Mouse (Mus musculus): ENCODE results near the gene Heatr1. TPM values are rescaled to one million over a fixed set of nuclear protein-coding genes. Genes with fewer than 3 reads are reported as not detected.
"Not testable (repeated sequence)": the region's sequence is repeated elsewhere in the genome, so short reads cannot be mapped to it uniquely, and the experiment has no call there.

The Heatr1 gene
- polyA plus RNA-seq, 1 experiment from 2014 or later, result 15.1 TPM

DNA sequence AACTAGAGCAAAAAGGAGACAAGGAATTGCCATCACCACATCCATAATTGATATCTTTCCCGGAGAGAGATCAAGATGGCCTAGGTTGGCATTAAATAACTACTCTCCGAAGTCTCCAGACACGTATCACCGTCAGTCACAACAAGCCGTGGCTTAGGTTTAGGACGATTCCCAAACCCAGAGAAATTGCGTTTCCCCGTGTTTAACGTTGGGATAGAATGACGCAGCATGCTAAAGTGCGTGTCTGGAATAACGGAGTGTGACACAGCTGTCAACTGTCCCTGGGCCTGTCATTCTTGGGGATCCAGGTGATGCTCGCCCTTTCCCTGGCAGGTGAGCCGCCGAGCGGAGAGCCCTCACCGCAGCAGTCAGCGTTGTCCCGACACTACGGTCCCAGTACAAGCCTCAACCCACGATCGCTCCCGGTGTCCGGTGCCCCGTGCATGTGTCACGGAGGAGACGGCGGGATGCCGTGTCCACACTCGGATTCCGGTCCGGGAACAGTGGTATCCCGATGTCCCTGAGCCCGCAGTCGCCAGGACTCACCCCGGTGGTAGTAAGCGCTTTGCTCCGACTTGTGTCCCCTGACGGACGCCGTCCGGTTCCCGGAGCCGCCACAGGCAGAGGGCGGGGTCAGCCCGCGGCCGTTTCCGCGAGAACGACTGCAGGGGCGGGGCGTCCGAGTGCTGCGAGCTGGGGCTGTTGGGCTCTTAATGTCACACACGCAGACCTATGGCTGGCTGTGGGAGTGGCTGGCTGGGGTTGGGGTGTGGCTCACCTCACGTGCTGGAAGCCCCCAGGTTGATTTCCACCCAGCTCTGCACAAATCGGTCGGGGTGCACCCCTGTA is 66.3 kb downstream of the Heatr1 start:
- peak; percentile 93 for ATAC-seq (replicated peaks; ENCODE audit: insufficient number of reproducible peaks, low FRiP score, low TSS enrichment)
- Histone ChIP-seq H3K27ac (ENCODE audit: low read depth, low read length) (peak overlapping the region; percentile 73), H3K4me1 (ENCODE audit: control insufficient read depth, insufficient read depth, low read length) (0 out of 2 replicates have a peak, but pooled peaks cover 2% of the 10 kb centered on the region)

DNA sequence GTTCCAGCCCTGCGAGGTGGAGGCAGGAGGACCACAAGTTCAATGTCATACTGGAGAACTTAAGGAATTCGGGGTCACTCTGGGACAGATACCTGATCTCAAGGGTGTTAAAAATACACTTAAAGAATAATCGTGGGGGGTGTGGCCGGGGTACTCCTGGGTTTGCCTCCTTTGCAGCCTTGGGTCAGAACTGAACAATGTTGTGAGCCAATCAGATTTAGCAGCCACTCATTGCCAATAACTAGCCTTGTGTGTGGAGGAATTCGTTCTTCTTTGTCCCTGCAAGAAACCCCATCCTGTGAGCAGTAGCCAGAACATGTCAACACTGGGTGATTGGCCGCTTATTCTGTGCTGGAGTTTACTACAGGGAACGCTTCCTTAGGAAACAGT is 66.9 kb downstream of the Heatr1 start:
- H3K27ac ChIP-seq (ENCODE audit: low read depth, low read length), result no peak overlapping the region

More for the DNA sequence above, 66.3 kb downstream of the Heatr1 start:
- Histone ChIP-seq H3K9ac (ENCODE audit: low read depth, low read length) (peak overlapping the region; percentile 84), H3K4me2 (peak overlapping the region; percentile 71), H3K4me3 (ENCODE audit: low read depth, low read length) (peak overlapping the region; percentile 85), H3K36me3 (ENCODE audit: control insufficient read depth, insufficient read depth, low read length) (no peaks in the 10 kb centered on the region), H3K9me3 (replicated peaks; ENCODE audit: control insufficient read depth, low read length) (no peaks in the 10 kb centered on the region), H3K27me3 (ENCODE audit: control insufficient read depth, insufficient read depth, low read length) (no peaks in the 10 kb centered on the region)
- WGBS (ENCODE audit: insufficient replicate concordance), result under 1% methylated on average over 59 of the region's 59 CpGs

DNA sequence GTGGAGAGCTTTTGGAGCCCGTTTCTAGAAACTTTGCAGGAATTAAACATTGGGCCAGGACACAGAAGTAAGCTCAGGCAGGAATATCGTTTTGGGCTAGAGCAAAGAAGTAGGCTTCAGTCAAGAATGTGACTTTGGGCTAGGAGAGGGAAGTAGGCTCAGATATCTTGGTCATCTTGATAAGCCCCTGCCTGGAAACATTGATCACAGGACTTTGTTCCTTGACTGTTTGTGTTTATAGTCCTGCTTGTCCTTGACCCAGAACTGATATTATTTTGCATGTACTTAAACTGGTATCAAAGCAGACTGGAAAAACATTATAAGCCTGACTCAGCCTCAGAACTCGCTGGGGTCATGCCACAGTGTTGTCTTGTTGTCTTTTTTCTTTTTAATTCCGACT is 67.8 kb downstream of the Heatr1 start:
- no peaks in the 10 kb centered on the region for H3K27me3 ChIP-seq (ENCODE audit: control insufficient read depth, insufficient read depth, low read length)
- no peaks in the 10 kb centered on the region for H3K36me3 ChIP-seq (ENCODE audit: control insufficient read depth, insufficient read depth, low read length)
- H3K4me2 ChIP-seq, result no peak overlapping the region
- H3K4me3 ChIP-seq (ENCODE audit: low read depth, low read length), result no peak overlapping the region
- H3K9me3 ChIP-seq (replicated peaks; ENCODE audit: control insufficient read depth, low read length), result no peaks in the 10 kb centered on the region
- no peak overlapping the region for H3K9ac ChIP-seq (ENCODE audit: low read depth, low read length)
- H3K27ac ChIP-seq (ENCODE audit: low read depth, low read length), result no peak overlapping the region
- WGBS (ENCODE audit: insufficient replicate concordance), result 71% methylated on average over 4 of the region's 4 CpGs
- H3K4me1 ChIP-seq (ENCODE audit: control insufficient read depth, insufficient read depth, low read length), result no peaks in the 10 kb centered on the region
- no peak for ATAC-seq (replicated peaks; ENCODE audit: insufficient number of reproducible peaks, low FRiP score, low TSS enrichment)

More for the DNA sequence above, 66.9 kb downstream of the Heatr1 start:
- no peaks in the 10 kb centered on the region for H3K4me1 ChIP-seq (ENCODE audit: control insufficient read depth, insufficient read depth, low read length)
- no peaks in the 10 kb centered on the region for H3K36me3 ChIP-seq (ENCODE audit: control insufficient read depth, insufficient read depth, low read length)
- ATAC-seq (replicated peaks; ENCODE audit: insufficient number of reproducible peaks, low FRiP score, low TSS enrichment), result 0 out of 2 replicates have a peak, but pooled peaks have one; percentile 2
- 2% methylated on average over 7 of the region's 7 CpGs for WGBS (ENCODE audit: insufficient replicate concordance)
- peak overlapping the region; percentile 84; the same call in 1 of the 2 replicates for H3K9ac ChIP-seq (ENCODE audit: low read depth, low read length)
- peak overlapping the region; percentile 85 for H3K4me3 ChIP-seq (ENCODE audit: low read depth, low read length)
- no peaks in the 10 kb centered on the region for H3K9me3 ChIP-seq (replicated peaks; ENCODE audit: control insufficient read depth, low read length)
- no peaks in the 10 kb centered on the region for H3K27me3 ChIP-seq (ENCODE audit: control insufficient read depth, insufficient read depth, low read length)
- peak overlapping the region; percentile 71 for H3K4me2 ChIP-seq

DNA sequence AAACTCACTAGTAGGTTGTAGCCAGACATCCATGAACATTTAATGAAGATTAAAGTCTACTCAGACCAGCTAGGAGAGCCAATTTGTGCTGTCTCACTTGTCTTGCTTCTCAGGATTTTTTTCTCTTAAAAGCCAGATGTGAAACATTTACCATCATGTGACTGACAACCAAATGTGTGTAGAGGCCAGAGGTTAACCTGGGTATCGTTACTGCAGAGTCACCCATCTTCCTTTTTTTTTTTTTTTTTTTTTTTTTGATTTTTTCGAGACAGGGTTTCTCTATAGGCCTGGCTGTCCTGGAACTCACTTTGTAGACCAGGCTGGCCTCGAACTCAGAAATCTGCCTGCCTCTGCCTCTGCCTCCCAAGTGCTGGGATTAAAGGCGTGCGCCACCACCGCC is 69.3 kb downstream of the Heatr1 start:
- H3K4me1 ChIP-seq (ENCODE audit: control insufficient read depth, insufficient read depth, low read length); H3K27ac ChIP-seq (ENCODE audit: low read depth, low read length); H3K9ac ChIP-seq (ENCODE audit: low read depth, low read length); H3K4me3 ChIP-seq (ENCODE audit: low read depth, low read length); H3K4me2 ChIP-seq; ATAC-seq (replicated peaks; ENCODE audit: insufficient number of reproducible peaks, low FRiP score, low TSS enrichment); H3K9me3 ChIP-seq (replicated peaks; ENCODE audit: control insufficient read depth, low read length); H3K27me3 ChIP-seq (ENCODE audit: control insufficient read depth, insufficient read depth, low read length); H3K36me3 ChIP-seq (ENCODE audit: control insufficient read depth, insufficient read depth, low read length): not testable (repeated sequence)
- 80% methylated on average over 6 of the region's 6 CpGs for WGBS (ENCODE audit: insufficient replicate concordance)

DNA sequence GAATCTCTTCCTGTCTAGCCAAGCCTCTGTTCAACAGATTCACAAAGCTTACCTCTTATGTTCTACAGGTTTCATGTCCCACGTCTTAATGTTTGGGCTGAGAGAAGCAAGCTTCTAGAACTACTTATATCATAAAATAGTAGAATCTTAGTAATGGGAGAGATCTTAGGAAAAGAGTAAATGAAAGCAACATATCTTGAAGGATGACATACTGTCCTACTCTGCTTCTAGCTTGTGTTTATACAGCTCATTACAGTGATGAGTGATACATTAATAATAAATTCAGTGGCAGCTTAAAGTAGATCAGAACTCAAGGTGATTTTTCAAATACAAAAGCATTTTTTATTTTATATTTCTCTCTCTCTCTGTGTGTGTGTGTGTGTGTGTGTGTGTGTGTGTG is 70.0 kb downstream of the Heatr1 start, which contains the start of gene Lgals8:
Lgals8 (minus strand) TSS at position 101 of the 400 bp plus-strand sequence.
- no peaks in the 10 kb centered on the region for H3K4me1 ChIP-seq (ENCODE audit: control insufficient read depth, insufficient read depth, low read length)
- no peaks in the 10 kb centered on the region for H3K9me3 ChIP-seq (replicated peaks; ENCODE audit: control insufficient read depth, low read length)
- no peaks in the 10 kb centered on the region for H3K27me3 ChIP-seq (ENCODE audit: control insufficient read depth, insufficient read depth, low read length)
- ATAC-seq (replicated peaks; ENCODE audit: insufficient number of reproducible peaks, low FRiP score, low TSS enrichment), result no peak
- 78% methylated on average over 1 of the region's 1 CpGs for WGBS (ENCODE audit: insufficient replicate concordance)
- H3K36me3 ChIP-seq (ENCODE audit: control insufficient read depth, insufficient read depth, low read length), result no peaks in the 10 kb centered on the region
- no peak within 1 kb of the TSS for H3K27ac ChIP-seq (ENCODE audit: low read depth, low read length)
- no peak within 1 kb of the TSS for H3K4me2 ChIP-seq
- no peak within 1 kb of the TSS for H3K9ac ChIP-seq (ENCODE audit: low read depth, low read length)
- H3K4me3 ChIP-seq (ENCODE audit: low read depth, low read length), result no peak within 1 kb of the TSS

DNA sequence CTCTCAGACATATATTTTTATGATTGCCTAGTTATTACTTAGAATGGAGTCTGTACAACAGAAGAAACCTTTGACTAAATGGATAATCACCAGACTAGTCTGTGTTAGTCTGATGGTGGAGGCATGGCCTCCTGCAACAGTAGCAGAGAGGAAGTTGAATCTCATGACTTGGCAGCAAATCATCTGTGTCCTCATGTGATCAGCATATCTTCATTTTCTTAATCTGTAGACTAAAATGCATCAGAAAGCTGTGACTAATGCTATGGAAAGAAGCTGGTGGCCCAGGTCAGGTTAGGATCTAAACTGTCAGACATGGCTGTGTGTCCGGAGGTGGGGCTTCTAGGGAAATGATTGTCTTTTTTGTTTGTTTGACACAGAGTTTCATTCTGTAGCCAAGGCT is 73.7 kb downstream of the Heatr1 start:
- no peak overlapping the region for H3K4me2 ChIP-seq
- no peaks in the 10 kb centered on the region for H3K36me3 ChIP-seq (ENCODE audit: control insufficient read depth, insufficient read depth, low read length)
- WGBS (ENCODE audit: insufficient replicate concordance), result 85% methylated on average over 1 of the region's 1 CpGs
- H3K9ac ChIP-seq (ENCODE audit: low read depth, low read length), result no peak overlapping the region
- H3K27me3 ChIP-seq (ENCODE audit: control insufficient read depth, insufficient read depth, low read length), result no peaks in the 10 kb centered on the region
- H3K9me3 ChIP-seq (replicated peaks; ENCODE audit: control insufficient read depth, low read length), result no peaks in the 10 kb centered on the region
- H3K27ac ChIP-seq (ENCODE audit: low read depth, low read length), result no peak overlapping the region
- no peak overlapping the region for H3K4me3 ChIP-seq (ENCODE audit: low read depth, low read length)
- no peak for ATAC-seq (replicated peaks; ENCODE audit: insufficient number of reproducible peaks, low FRiP score, low TSS enrichment)
- no peaks in the 10 kb centered on the region for H3K4me1 ChIP-seq (ENCODE audit: control insufficient read depth, insufficient read depth, low read length)

DNA sequence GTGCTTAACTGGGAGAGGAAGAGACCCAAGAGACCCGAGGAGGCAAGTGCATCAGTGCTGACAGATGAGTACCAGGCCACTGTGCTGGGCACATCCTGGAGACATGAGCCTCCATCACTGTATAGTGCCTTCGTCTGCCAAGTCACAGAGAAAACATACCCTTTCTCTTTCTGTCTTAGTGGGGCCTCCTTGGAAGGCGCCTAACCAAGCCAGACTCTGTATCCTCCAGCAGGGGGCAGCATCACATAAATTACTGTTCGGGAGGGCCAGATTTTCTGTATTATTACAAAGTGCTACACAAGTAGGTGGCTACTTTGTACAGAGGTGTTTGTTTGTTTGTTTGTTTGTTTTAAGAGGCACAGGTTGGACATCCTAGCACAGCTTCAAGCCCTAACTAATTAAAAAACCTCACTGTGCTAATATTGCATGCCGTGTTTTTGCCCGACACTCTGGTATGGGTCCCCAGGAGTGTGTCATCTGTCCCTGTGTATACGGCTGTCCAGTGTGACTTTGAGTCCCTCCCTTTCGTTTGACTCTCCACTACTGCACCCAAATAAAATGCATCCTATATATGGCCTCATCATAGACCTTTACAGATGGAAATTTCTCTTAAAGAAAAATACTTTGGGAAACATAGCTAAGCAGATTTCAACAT is 79.0 kb downstream of the Heatr1 start:
- Histone ChIP-seq H3K27me3 (ENCODE audit: control insufficient read depth, insufficient read depth, low read length) (no peaks in the 10 kb centered on the region), H3K9me3 (replicated peaks; ENCODE audit: control insufficient read depth, low read length) (no peaks in the 10 kb centered on the region), H3K9ac (ENCODE audit: low read depth, low read length) (no peak overlapping the region), H3K36me3 (ENCODE audit: control insufficient read depth, insufficient read depth, low read length) (no peaks in the 10 kb centered on the region), H3K4me3 (ENCODE audit: low read depth, low read length) (no peak overlapping the region), H3K4me1 (ENCODE audit: control insufficient read depth, insufficient read depth, low read length) (no peaks in the 10 kb centered on the region), H3K4me2 (no peak overlapping the region), H3K27ac (ENCODE audit: low read depth, low read length) (no peak overlapping the region)
- 35% methylated on average over 8 of the region's 8 CpGs for WGBS (ENCODE audit: insufficient replicate concordance)
- no peak; the same call in 1 of the 2 replicates for ATAC-seq (replicated peaks; ENCODE audit: insufficient number of reproducible peaks, low FRiP score, low TSS enrichment)

DNA sequence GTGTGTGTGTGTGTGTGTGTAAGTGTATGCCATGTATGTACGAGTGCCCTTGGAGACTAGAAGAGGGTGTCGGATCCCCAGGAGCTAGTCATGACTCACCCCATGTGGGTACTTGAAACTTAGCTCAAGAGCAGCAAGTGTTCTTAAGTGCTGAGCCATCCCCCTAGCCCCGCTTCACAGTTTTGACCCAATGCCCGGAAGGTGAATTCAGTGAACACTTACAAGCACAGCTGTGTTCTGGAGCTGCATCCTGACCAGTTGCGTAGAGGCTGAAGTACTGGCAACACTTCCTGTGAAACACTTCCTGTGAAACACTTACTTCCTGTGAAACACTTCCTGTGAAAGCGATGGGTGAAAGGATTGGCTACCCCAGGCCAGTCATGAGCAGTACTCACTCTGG is 80.4 kb downstream of the Heatr1 start:
- no peak overlapping the region for H3K4me3 ChIP-seq (ENCODE audit: low read depth, low read length)
- H3K27me3 ChIP-seq (ENCODE audit: control insufficient read depth, insufficient read depth, low read length), result no peaks in the 10 kb centered on the region
- no peak overlapping the region for H3K27ac ChIP-seq (ENCODE audit: low read depth, low read length)
- no peak for ATAC-seq (replicated peaks; ENCODE audit: insufficient number of reproducible peaks, low FRiP score, low TSS enrichment)
- WGBS (ENCODE audit: insufficient replicate concordance), result 78% methylated on average over 6 of the region's 6 CpGs
- no peaks in the 10 kb centered on the region for H3K36me3 ChIP-seq (ENCODE audit: control insufficient read depth, insufficient read depth, low read length)
- H3K4me2 ChIP-seq, result no peak overlapping the region
- no peaks in the 10 kb centered on the region for H3K4me1 ChIP-seq (ENCODE audit: control insufficient read depth, insufficient read depth, low read length)
- H3K9me3 ChIP-seq (replicated peaks; ENCODE audit: control insufficient read depth, low read length), result no peaks in the 10 kb centered on the region
- H3K9ac ChIP-seq (ENCODE audit: low read depth, low read length), result no peak overlapping the region
